ENCODE assay signal across 19 mouse cellular contexts in the genomic region with DNA sequence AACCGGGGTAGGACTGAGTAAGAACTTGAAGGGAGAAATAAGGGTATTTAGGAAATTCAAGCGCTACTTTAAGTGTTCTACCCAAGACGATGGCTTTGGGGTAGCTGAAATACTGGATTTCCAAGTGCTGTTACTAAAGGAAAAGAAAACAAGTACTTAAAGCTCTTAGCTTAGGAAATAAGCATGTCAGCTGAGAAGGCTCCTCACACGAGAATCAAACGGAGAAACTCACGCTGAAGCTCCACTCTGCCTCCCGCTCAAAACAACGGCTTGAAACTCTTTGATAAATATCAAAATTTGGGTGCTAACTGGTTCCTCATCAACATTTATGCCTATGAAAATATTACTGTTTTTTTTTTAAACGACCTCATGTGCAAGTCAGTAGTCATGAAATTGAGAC.
DNase-seq lines count a peak whose midpoint lies in the region; ATAC-seq and TF ChIP-seq lines count a peak whose summit lies in the region.
"Had no signal": no experiment of that assay in that cellular context is flagged by ENCODE, and none has a peak within 500 bp of the region (broad histone marks: within the 10 kb centered on the region; RNA-seq: fewer than 3 reads in every experiment).

No protein-coding gene starts in this region.

- no peak for ATAC-seq in kidney, postnatal 0 days (replicated peaks; ENCODE audit: low FRiP score, low read depth)
- no peak for ATAC-seq in kidney, embryonic 14.5 days (ENCODE audit: low FRiP score, low TSS enrichment)
- ATAC-seq in forebrain, embryonic 16.5 days: no peak
- ATAC-seq in hindbrain, embryonic 15.5 days (ENCODE audit: low FRiP score, low read depth): no peak
- ATAC-seq in midbrain, embryonic 16.5 days: no peak
- ATAC-seq in liver, postnatal 0 days: no peak
- ATAC-seq: intestine, embryonic 15.5 days had no signal

- peak; percentile 34 for DNase-seq in kidney, postnatal 0 days (ENCODE audit: low spot score)
- no peak for DNase-seq in liver, postnatal 0 days
- DNase-seq in lung, postnatal 25 days (ENCODE audit: low spot score): no peak
- DNase-seq in kidney, postnatal 4 days: no peak
- DNase-seq: adrenal gland, postnatal 36 days; cerebellum, adult 8-10 months; gastrocnemius, postnatal 14 days; heart, postnatal 14 days; liver, embryonic 13.5 days; right cerebral cortex, postnatal 14 days; thymus, postnatal 4 days had no signal

- no peak overlapping the region for H3K27ac ChIP-seq in kidney, postnatal 0 days
- no peak overlapping the region for H3K27ac ChIP-seq in kidney, embryonic 14.5 days (ENCODE audit: low read depth, low read length)
- H3K27ac ChIP-seq in forebrain, embryonic 16.5 days (ENCODE audit: low read length): no peak overlapping the region
- peak overlapping the region; percentile 62; the same call in 1 of the 2 replicates for H3K27ac ChIP-seq in hindbrain, embryonic 15.5 days (replicated peaks)
- H3K27ac ChIP-seq in midbrain, embryonic 16.5 days (ENCODE audit: low read length): peak overlapping the region; percentile 23
- H3K27ac ChIP-seq in liver, postnatal 0 days (ENCODE audit: low read depth): no peak overlapping the region
- H3K27ac ChIP-seq: intestine, embryonic 15.5 days; limb, embryonic 12.5 days; liver, embryonic 13.5 days had no signal

- WGBS in kidney, postnatal 0 days: 43% methylated on average over 9 of the region's 9 CpGs
- WGBS in kidney, embryonic 14.5 days: 56% methylated on average over 9 of the region's 9 CpGs
- 47% methylated on average over 9 of the region's 9 CpGs for WGBS in forebrain, embryonic 16.5 days
- 53% methylated on average over 9 of the region's 9 CpGs for WGBS in hindbrain, embryonic 15.5 days
- WGBS in midbrain, embryonic 16.5 days: 42% methylated on average over 9 of the region's 9 CpGs
- whole genome bisulfite sequencing in liver, postnatal 0 days (ENCODE audit: insufficient replicate concordance): 65% methylated on average over 9 of the region's 9 CpGs

- TF ChIP-seq CTCF in kidney, postnatal 0 days (IDR thresholded peaks at IDR 0.05; ENCODE audit: low read depth): no peak
- no peak for TF ChIP-seq CTCF in liver, postnatal 0 days (IDR thresholded peaks at IDR 0.05; ENCODE audit: low read depth)

- H3K4me2 ChIP-seq in kidney, postnatal 0 days (ENCODE audit: low read length): no peak overlapping the region
- no peak overlapping the region for H3K4me2 ChIP-seq in kidney, embryonic 14.5 days (replicated peaks; ENCODE audit: low read depth, low read length)
- H3K4me2 ChIP-seq in forebrain, embryonic 16.5 days (ENCODE audit: low read length): peak overlapping the region; percentile 28
- H3K4me2 ChIP-seq in hindbrain, embryonic 15.5 days: peak overlapping the region; percentile 24; the same call in 1 of the 2 replicates
- peak overlapping the region; percentile 45 for H3K4me2 ChIP-seq in midbrain, embryonic 16.5 days (ENCODE audit: low read length)
- H3K4me2 ChIP-seq in liver, postnatal 0 days (ENCODE audit: low read depth, low read length): no peak overlapping the region
- H3K4me2 ChIP-seq: intestine, embryonic 15.5 days; kidney, embryonic 15.5 days; limb, embryonic 12.5 days; liver, embryonic 13.5 days had no signal

- no peaks in the 10 kb centered on the region for H3K4me1 ChIP-seq in kidney, postnatal 0 days (replicated peaks; ENCODE audit: insufficient read depth, low read length)
- H3K4me1 ChIP-seq in kidney, embryonic 14.5 days (ENCODE audit: control insufficient read depth, insufficient read depth, low read length): no peaks in the 10 kb centered on the region
- H3K4me1 ChIP-seq in forebrain, embryonic 16.5 days (replicated peaks; ENCODE audit: control insufficient read depth, insufficient read depth, low read length): peaks cover 23% of the 10 kb centered on the region
- peaks cover 47% of the 10 kb centered on the region for H3K4me1 ChIP-seq in hindbrain, embryonic 15.5 days (replicated peaks)
- peaks cover 36% of the 10 kb centered on the region for H3K4me1 ChIP-seq in midbrain, embryonic 16.5 days (ENCODE audit: control insufficient read depth, insufficient read depth, low read length)
- no peaks in the 10 kb centered on the region for H3K4me1 ChIP-seq in liver, postnatal 0 days (ENCODE audit: insufficient read depth)
- H3K4me1 ChIP-seq: liver, embryonic 13.5 days; megakaryocyte, embryonic 14.5 days had no signal

- H3K9me3 ChIP-seq in kidney, postnatal 0 days (replicated peaks; ENCODE audit: low read length): no peaks in the 10 kb centered on the region
- no peaks in the 10 kb centered on the region for H3K9me3 ChIP-seq in kidney, embryonic 14.5 days (ENCODE audit: control insufficient read depth, low read length)
- H3K9me3 ChIP-seq in forebrain, embryonic 16.5 days (ENCODE audit: control insufficient read depth, low read length): no peaks in the 10 kb centered on the region
- no peaks in the 10 kb centered on the region for H3K9me3 ChIP-seq in hindbrain, embryonic 15.5 days
- H3K9me3 ChIP-seq in midbrain, embryonic 16.5 days (replicated peaks; ENCODE audit: control insufficient read depth, low read length, poor library complexity, severe bottlenecking): no peaks in the 10 kb centered on the region
- no peaks in the 10 kb centered on the region for H3K9me3 ChIP-seq in liver, postnatal 0 days (ENCODE audit: low read length)
- H3K9me3 ChIP-seq: intestine, embryonic 15.5 days; kidney, embryonic 15.5 days; limb, embryonic 12.5 days; liver, embryonic 13.5 days had no signal

- TF ChIP-seq EP300 in liver, postnatal 0 days (IDR thresholded peaks at IDR 0.05; ENCODE audit: low read depth): no peak

- H3K36me3 ChIP-seq in kidney, postnatal 0 days (ENCODE audit: insufficient read depth, low read length): no peaks in the 10 kb centered on the region
- no peaks in the 10 kb centered on the region for H3K36me3 ChIP-seq in kidney, embryonic 14.5 days (ENCODE audit: control insufficient read depth, insufficient read depth, low read length)
- H3K36me3 ChIP-seq in forebrain, embryonic 16.5 days (ENCODE audit: control insufficient read depth, insufficient read depth): no peaks in the 10 kb centered on the region
- H3K36me3 ChIP-seq in hindbrain, embryonic 15.5 days: no peaks in the 10 kb centered on the region
- H3K36me3 ChIP-seq in midbrain, embryonic 16.5 days (ENCODE audit: control insufficient read depth, insufficient read depth, low read length): no peaks in the 10 kb centered on the region
- no peaks in the 10 kb centered on the region for H3K36me3 ChIP-seq in liver, postnatal 0 days (replicated peaks; ENCODE audit: insufficient read depth, low read length)
- H3K36me3 ChIP-seq: intestine, embryonic 15.5 days; kidney, embryonic 15.5 days; limb, embryonic 12.5 days; liver, embryonic 13.5 days had no signal

- H3K27me3 ChIP-seq in kidney, postnatal 0 days (ENCODE audit: insufficient read depth, low read length): no peaks in the 10 kb centered on the region
- H3K27me3 ChIP-seq in kidney, embryonic 14.5 days (ENCODE audit: control insufficient read depth, insufficient read depth, low read length): no peaks in the 10 kb centered on the region
- H3K27me3 ChIP-seq in forebrain, embryonic 16.5 days (replicated peaks; ENCODE audit: control insufficient read depth, insufficient read depth, low read length): no peaks in the 10 kb centered on the region
- no peaks in the 10 kb centered on the region for H3K27me3 ChIP-seq in hindbrain, embryonic 15.5 days
- no peaks in the 10 kb centered on the region for H3K27me3 ChIP-seq in midbrain, embryonic 16.5 days (ENCODE audit: control insufficient read depth, insufficient read depth, low read depth, low read length)
- H3K27me3 ChIP-seq in liver, postnatal 0 days (ENCODE audit: insufficient read depth, low read length): no peaks in the 10 kb centered on the region
- H3K27me3 ChIP-seq: intestine, embryonic 15.5 days; limb, embryonic 12.5 days; liver, embryonic 13.5 days; megakaryocyte, embryonic 14.5 days had no signal

- no peak overlapping the region for H3K9ac ChIP-seq in kidney, postnatal 0 days (ENCODE audit: low read depth, low read length)
- H3K9ac ChIP-seq in kidney, embryonic 14.5 days (ENCODE audit: low read depth, low read length): no peak overlapping the region
- H3K9ac ChIP-seq in forebrain, embryonic 16.5 days (replicated peaks; ENCODE audit: low read depth, low read length): no peak overlapping the region
- H3K9ac ChIP-seq in hindbrain, embryonic 15.5 days: 0 out of 2 replicates have a peak overlapping the region, but pooled peaks have one; percentile 7
- 0 out of 2 replicates have a peak overlapping the region, but pooled peaks have one; percentile 23 for H3K9ac ChIP-seq in midbrain, embryonic 16.5 days (ENCODE audit: low read depth, low read length)
- no peak overlapping the region for H3K9ac ChIP-seq in liver, postnatal 0 days (replicated peaks)
- H3K9ac ChIP-seq: intestine, embryonic 15.5 days; kidney, embryonic 15.5 days; limb, embryonic 12.5 days; liver, embryonic 13.5 days had no signal

- no peak overlapping the region for H3K4me3 ChIP-seq in kidney, postnatal 0 days (replicated peaks; ENCODE audit: low read depth, low read length)
- H3K4me3 ChIP-seq in kidney, embryonic 14.5 days (ENCODE audit: low read length): no peak overlapping the region
- no peak overlapping the region for H3K4me3 ChIP-seq in forebrain, embryonic 16.5 days (replicated peaks; ENCODE audit: low read length)
- H3K4me3 ChIP-seq in hindbrain, embryonic 15.5 days: no peak overlapping the region
- H3K4me3 ChIP-seq in midbrain, embryonic 16.5 days (ENCODE audit: low read depth, low read length): no peak overlapping the region
- H3K4me3 ChIP-seq in liver, postnatal 0 days (ENCODE audit: low read depth, low read length): no peak overlapping the region
- H3K4me3 ChIP-seq: intestine, embryonic 15.5 days; kidney, embryonic 15.5 days; limb, embryonic 12.5 days; liver, embryonic 13.5 days; megakaryocyte, embryonic 14.5 days had no signal

Comparison
In these comparisons a context has a peak if more than half of its experiments do, and no peak if none do; other contexts are left out.
1. H3K27ac ChIP-seq: peak in hindbrain, embryonic 15.5 days (single experiment) and midbrain, embryonic 16.5 days (single experiment); none in kidney, postnatal 0 days (single experiment), kidney, embryonic 14.5 days (single experiment), forebrain, embryonic 16.5 days (single experiment) and liver, postnatal 0 days (single experiment).
2. H3K4me2 ChIP-seq: peak in forebrain, embryonic 16.5 days (single experiment), hindbrain, embryonic 15.5 days (single experiment) and midbrain, embryonic 16.5 days (single experiment); none in kidney, postnatal 0 days (single experiment), kidney, embryonic 14.5 days (single experiment) and liver, postnatal 0 days (single experiment).
3. H3K9ac ChIP-seq: peak in hindbrain, embryonic 15.5 days (single experiment) and midbrain, embryonic 16.5 days (single experiment); none in kidney, postnatal 0 days (single experiment), kidney, embryonic 14.5 days (single experiment), forebrain, embryonic 16.5 days (single experiment) and liver, postnatal 0 days (single experiment).